Mouse (Mus musculus): ENCODE measurements around the gene Wap. TPM values are rescaled to one million over a fixed set of nuclear protein-coding genes. Genes with fewer than 3 reads are reported as not detected.

Wap gene
- polyA plus RNA-seq, 1 experiment from 2014 or later, result not detected

GRCm38 (mm10) chr11:6588295-6588694, 50.1 kb downstream of the Wap start:
- no peak for DNase-seq
- no peak overlapping the region for H3K9ac ChIP-seq (replicated peaks)
- no peak overlapping the region for H3K4me2 ChIP-seq (ENCODE audit: low read depth, low read length)
- H3K27ac ChIP-seq (ENCODE audit: low read depth), result no peak overlapping the region
- WGBS (ENCODE audit: insufficient replicate concordance), result 87% methylated on average over 7 of the region's 7 CpGs
- no peak for TF ChIP-seq EP300 (IDR thresholded peaks at IDR 0.05; ENCODE audit: low read depth)
- TF ChIP-seq CTCF (IDR thresholded peaks at IDR 0.05; ENCODE audit: low read depth), result no peak
- peaks cover 77% of the 10 kb centered on the region for H3K36me3 ChIP-seq (replicated peaks; ENCODE audit: insufficient read depth, low read length)
- H3K9me3 ChIP-seq (ENCODE audit: low read length), result no peaks in the 10 kb centered on the region
- no peak overlapping the region for H3K4me3 ChIP-seq (ENCODE audit: low read depth, low read length)
- H3K27me3 ChIP-seq (ENCODE audit: insufficient read depth, low read length), result no peaks in the 10 kb centered on the region
- H3K4me1 ChIP-seq (ENCODE audit: insufficient read depth), result peaks cover 36% of the 10 kb centered on the region
- no peak for ATAC-seq

GRCm38 (mm10) chr11:6587249-6587940, 51.0 kb downstream of the Wap start:
- TF ChIP-seq CTCF (IDR thresholded peaks at IDR 0.05; ENCODE audit: low read depth), result no peak
- TF ChIP-seq EP300 (IDR thresholded peaks at IDR 0.05; ENCODE audit: low read depth), result no peak
- Histone ChIP-seq H3K27me3 (ENCODE audit: insufficient read depth, low read length) (no peaks in the 10 kb centered on the region), H3K9me3 (ENCODE audit: low read length) (no peaks in the 10 kb centered on the region), H3K27ac (ENCODE audit: low read depth) (peak overlapping the region; percentile 67), H3K4me3 (ENCODE audit: low read depth, low read length) (no peak overlapping the region), H3K4me2 (ENCODE audit: low read depth, low read length) (peak overlapping the region; percentile 29), H3K4me1 (ENCODE audit: insufficient read depth) (peaks cover 36% of the 10 kb centered on the region), H3K9ac (replicated peaks) (no peak overlapping the region), H3K36me3 (replicated peaks; ENCODE audit: insufficient read depth, low read length) (peaks cover 73% of the 10 kb centered on the region)
- WGBS (ENCODE audit: insufficient replicate concordance), result 89% methylated on average over 7 of the region's 7 CpGs
- ATAC-seq, result no peak
- DNase-seq, result no peak

- Histone ChIP-seq H3K36me3 (replicated peaks; ENCODE audit: insufficient read depth, low read length) (peaks cover 66% of the 10 kb centered on the region), H3K4me1 (ENCODE audit: insufficient read depth) (peaks cover 36% of the 10 kb centered on the region), H3K9me3 (ENCODE audit: low read length) (no peaks in the 10 kb centered on the region), H3K27me3 (ENCODE audit: insufficient read depth, low read length) (no peaks in the 10 kb centered on the region), H3K27ac (ENCODE audit: low read depth) (peak overlapping the region; percentile 67; the same call in 1 of the 2 replicates), H3K4me2 (ENCODE audit: low read depth, low read length) (peak overlapping the region; percentile 29; the same call in 1 of the 2 replicates), H3K9ac (replicated peaks) (no peak overlapping the region), H3K4me3 (ENCODE audit: low read depth, low read length) (no peak overlapping the region)
- no peak for ATAC-seq
- peak; percentile 45 for DNase-seq
- TF ChIP-seq EP300 (IDR thresholded peaks at IDR 0.05; ENCODE audit: low read depth) (peak; percentile 53; the same call in 1 of the 2 replicates), CTCF (IDR thresholded peaks at IDR 0.05; ENCODE audit: low read depth) (peak; percentile 52)
- 52% methylated on average over 3 of the region's 3 CpGs for WGBS (ENCODE audit: insufficient replicate concordance)
Observed at GRCm38 (mm10) chr11:6586660-6587059, 51.8 kb downstream of the Wap start.

- Histone ChIP-seq H3K4me2 (ENCODE audit: low read depth, low read length) (no peak overlapping the region), H3K36me3 (replicated peaks; ENCODE audit: insufficient read depth, low read length) (peaks cover 57% of the 10 kb centered on the region)
- 86% methylated on average over 8 of the region's 8 CpGs for WGBS (ENCODE audit: insufficient replicate concordance)
Observed at GRCm38 (mm10) chr11:6585748-6586147, 52.7 kb downstream of the Wap start.

More at GRCm38 (mm10) chr11:6585748-6586147, 52.7 kb downstream of the Wap start:
- Histone ChIP-seq H3K27ac (ENCODE audit: low read depth) (peak overlapping the region; percentile 1), H3K9me3 (ENCODE audit: low read length) (no peaks in the 10 kb centered on the region), H3K4me1 (ENCODE audit: insufficient read depth) (peaks cover 28% of the 10 kb centered on the region), H3K27me3 (ENCODE audit: insufficient read depth, low read length) (no peaks in the 10 kb centered on the region), H3K4me3 (ENCODE audit: low read depth, low read length) (no peak overlapping the region), H3K9ac (replicated peaks) (no peak overlapping the region)
- TF ChIP-seq EP300 (IDR thresholded peaks at IDR 0.05; ENCODE audit: low read depth), result no peak
- TF ChIP-seq CTCF (IDR thresholded peaks at IDR 0.05; ENCODE audit: low read depth), result no peak
- DNase-seq (no peak), ATAC-seq (no peak)

Other genes starting within 250 kb of the Wap start
- gene Zmiz2, start 249.6 kb downstream of the Wap start, polyA plus RNA-seq (2015; fragmentation: Nextera tagmentation; extraction: Ambion mirVana), result 3.4 and 3.7 TPM in 2 replicates
- 2,313 and 2,332 TPM in 2 replicates for gene Ppia, start 223.2 kb downstream of the Wap start, polyA plus RNA-seq (2015; fragmentation: Nextera tagmentation; extraction: Ambion mirVana)
- gene H2afv, start 194.2 kb downstream of the Wap start, polyA plus RNA-seq (2015; fragmentation: Nextera tagmentation; extraction: Ambion mirVana), result 135 and 137 TPM in 2 replicates
- 5.6 and 6.1 TPM in 2 replicates for gene Purb, start 162.7 kb downstream of the Wap start, polyA plus RNA-seq (2015; fragmentation: Nextera tagmentation; extraction: Ambion mirVana)
- gene Myo1g, start 117.7 kb downstream of the Wap start, polyA plus RNA-seq (2015; fragmentation: Nextera tagmentation; extraction: Ambion mirVana), result 8.2 and 9.4 TPM in 2 replicates
- gene Ccm2, start 91.8 kb downstream of the Wap start, polyA plus RNA-seq (2015; fragmentation: Nextera tagmentation; extraction: Ambion mirVana), result 33.9 and 34.9 TPM in 2 replicates
- gene Nacad, start 32.6 kb downstream of the Wap start, polyA plus RNA-seq (2015; fragmentation: Nextera tagmentation; extraction: Ambion mirVana), result 1.5 and 1.6 TPM in 2 replicates
- 19.6 and 23.5 TPM in 2 replicates for gene Tbrg4, start 12.6 kb downstream of the Wap start, polyA plus RNA-seq (2015; fragmentation: Nextera tagmentation; extraction: Ambion mirVana)
- 0.20 and 0.28 TPM in 2 replicates for gene Ramp3, start 19.9 kb upstream of the Wap start, polyA plus RNA-seq (2015; fragmentation: Nextera tagmentation; extraction: Ambion mirVana)
- not detected in 2 replicates for gene Gm11983, start 199.0 kb upstream of the Wap start, polyA plus RNA-seq (2015; fragmentation: Nextera tagmentation; extraction: Ambion mirVana)